8 mouse cellular contexts compared by ENCODE assay signal in the genomic region with DNA sequence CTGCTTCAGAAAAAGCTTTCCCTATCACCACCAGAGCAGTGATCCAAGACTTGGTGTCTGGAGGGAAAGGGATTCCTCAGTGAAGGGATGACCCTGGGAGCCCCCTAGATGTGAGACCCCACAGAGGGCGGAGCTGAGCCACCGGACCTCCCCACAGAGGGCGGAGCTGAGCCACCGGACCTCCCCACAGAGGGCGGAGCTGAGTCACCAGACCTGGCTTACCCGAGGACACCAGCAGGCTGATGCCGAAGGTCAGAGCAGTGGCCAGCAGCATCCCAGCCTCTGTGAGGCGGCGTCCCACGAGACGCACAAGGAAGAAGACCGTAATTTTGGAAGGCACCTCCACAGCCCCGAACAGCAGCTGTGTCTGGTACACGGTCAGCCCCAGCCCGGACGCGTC. TPM values are rescaled to one million over a fixed set of nuclear protein-coding genes. Genes with fewer than 3 reads are reported as not detected.
DNase-seq lines count a peak whose midpoint lies in the region; ATAC-seq lines count a peak whose summit lies in the region.

No protein-coding gene starts in this region.

- DNase-seq in lung, postnatal 36 days = no peak
- DNase-seq in layer of hippocampus, adult 8-10 months (ENCODE audit: low spot score in 2 of 2) = no peak
- DNase-seq in right cerebral cortex, adult 2 months (ENCODE audit: low spot score in 2 of 2) = no peak
- DNase-seq in thymus, postnatal 14 days = no peak

- H3K36me3 ChIP-seq in lung, embryonic 16.5 days (ENCODE audit: control insufficient read depth, insufficient read depth, low read length) = no peaks in the 10 kb centered on the region
- H3K36me3 ChIP-seq in forebrain, embryonic 13.5 days (ENCODE audit: poor library complexity, severe bottlenecking) = no peaks in the 10 kb centered on the region
- H3K36me3 ChIP-seq in kidney, embryonic 16.5 days (ENCODE audit: insufficient read depth, low read length) = no peaks in the 10 kb centered on the region
- H3K36me3 ChIP-seq in midbrain, embryonic 15.5 days (replicated peaks) = no peaks in the 10 kb centered on the region

- WGBS in lung, embryonic 16.5 days = 8% methylated on average over 17 of the region's 17 CpGs
- WGBS in forebrain, embryonic 13.5 days = 2% methylated on average over 17 of the region's 17 CpGs
- 3% methylated on average over 17 of the region's 17 CpGs for WGBS in kidney, embryonic 16.5 days
- 4% methylated on average over 17 of the region's 17 CpGs for WGBS in midbrain, embryonic 15.5 days

- peak; percentile 53 for ATAC-seq in lung, embryonic 16.5 days (ENCODE audit: low read depth)
- ATAC-seq in forebrain, embryonic 13.5 days = no peak
- ATAC-seq in kidney, embryonic 16.5 days (ENCODE audit: low FRiP score, low TSS enrichment) = peak; percentile 43
- ATAC-seq in midbrain, embryonic 15.5 days (replicated peaks) = 0 out of 2 replicates have a peak, but pooled peaks have one; percentile 6

- peak overlapping the region; percentile 48 for H3K4me2 ChIP-seq in lung, embryonic 16.5 days (ENCODE audit: low read depth, low read length)
- H3K4me2 ChIP-seq in forebrain, embryonic 13.5 days = peak overlapping the region; percentile 50
- H3K4me2 ChIP-seq in kidney, embryonic 16.5 days (replicated peaks; ENCODE audit: low read depth, low read length) = peak overlapping the region; percentile 46
- H3K4me2 ChIP-seq in midbrain, embryonic 15.5 days = peak overlapping the region; percentile 22

- H3K27me3 ChIP-seq in lung, embryonic 16.5 days (ENCODE audit: control insufficient read depth, insufficient read depth, low read depth, low read length) = peaks cover 2% of the 10 kb centered on the region; the same call in 1 of the 2 replicates
- peaks cover 16% of the 10 kb centered on the region for H3K27me3 ChIP-seq in forebrain, embryonic 13.5 days
- H3K27me3 ChIP-seq in kidney, embryonic 16.5 days (ENCODE audit: insufficient read depth, low read length) = peaks cover 10% of the 10 kb centered on the region
- no peaks in the 10 kb centered on the region for H3K27me3 ChIP-seq in midbrain, embryonic 15.5 days (replicated peaks)

- H3K4me3 ChIP-seq in lung, embryonic 16.5 days (ENCODE audit: low read length) = peak overlapping the region; percentile 9; the same call in 1 of the 2 replicates
- peak overlapping the region; percentile 22 for H3K4me3 ChIP-seq in forebrain, embryonic 13.5 days
- peak overlapping the region; percentile 29 for H3K4me3 ChIP-seq in kidney, embryonic 16.5 days (ENCODE audit: low read length)
- no peak overlapping the region for H3K4me3 ChIP-seq in midbrain, embryonic 15.5 days

- no peak overlapping the region for H3K27ac ChIP-seq in lung, embryonic 16.5 days (ENCODE audit: low read length)
- H3K27ac ChIP-seq in forebrain, embryonic 13.5 days = no peak overlapping the region
- no peak overlapping the region for H3K27ac ChIP-seq in kidney, embryonic 16.5 days (ENCODE audit: low read length)
- no peak overlapping the region for H3K27ac ChIP-seq in midbrain, embryonic 15.5 days

- H3K9ac ChIP-seq in lung, embryonic 16.5 days (ENCODE audit: low read length) = no peak overlapping the region
- no peak overlapping the region for H3K9ac ChIP-seq in forebrain, embryonic 13.5 days
- peak overlapping the region; percentile 51 for H3K9ac ChIP-seq in kidney, embryonic 16.5 days (replicated peaks; ENCODE audit: low read length)
- H3K9ac ChIP-seq in midbrain, embryonic 15.5 days = no peak overlapping the region

- H3K9me3 ChIP-seq in lung, embryonic 16.5 days (ENCODE audit: control insufficient read depth, low read length) = no peaks in the 10 kb centered on the region
- H3K9me3 ChIP-seq in forebrain, embryonic 13.5 days (replicated peaks) = no peaks in the 10 kb centered on the region
- no peaks in the 10 kb centered on the region for H3K9me3 ChIP-seq in kidney, embryonic 16.5 days (ENCODE audit: low read length)
- H3K9me3 ChIP-seq in midbrain, embryonic 15.5 days = no peaks in the 10 kb centered on the region

- H3K4me1 ChIP-seq in lung, embryonic 16.5 days (replicated peaks; ENCODE audit: control insufficient read depth, insufficient read depth, low read length) = peaks cover 8% of the 10 kb centered on the region
- H3K4me1 ChIP-seq in forebrain, embryonic 13.5 days = peaks cover 18% of the 10 kb centered on the region; the same call in 1 of the 2 replicates
- peaks cover 6% of the 10 kb centered on the region; the same call in 1 of the 2 replicates for H3K4me1 ChIP-seq in kidney, embryonic 16.5 days (ENCODE audit: insufficient read depth, low read length)
- 0 out of 2 replicates have a peak, but pooled peaks cover 9% of the 10 kb centered on the region for H3K4me1 ChIP-seq in midbrain, embryonic 15.5 days

RNA-seq across cellular contexts. Expression of a gene that starts 4.6 kb away (rescaled TPM):
- polyA plus RNA-seq in lung, embryonic 16.5 days (2015; fragmentation: Nextera tagmentation; extraction: Ambion mirVana) = 0.28 TPM in 1 of 2 replicates, not detected in the other
- 0.13 TPM in 1 of 2 replicates, not detected in the other for polyA plus RNA-seq in forebrain, embryonic 13.5 days (2015; fragmentation: Nextera tagmentation; extraction: Ambion mirVana)
- 0.15 and 0.32 TPM in 2 replicates for polyA plus RNA-seq in kidney, embryonic 16.5 days (2015; fragmentation: Nextera tagmentation; extraction: Ambion mirVana)
- not detected in 2 replicates for polyA plus RNA-seq in midbrain, embryonic 15.5 days (2015; fragmentation: Nextera tagmentation; extraction: Ambion mirVana)
- total RNA-seq in layer of hippocampus, adult 8-10 months (2022) = 1 to 10 TPM in 1 of 4 experiments, under 1 TPM in 3; 0.23 to 1.2 (median 0.84) TPM

RNA-seq across cellular contexts. Expression of a gene that starts 4.9 kb away (rescaled TPM):
- 3.3 and 8.2 TPM in 2 replicates for polyA plus RNA-seq in lung, embryonic 16.5 days (2015; fragmentation: Nextera tagmentation; extraction: Ambion mirVana)
- 0.75 and 0.89 TPM in 2 replicates for polyA plus RNA-seq in forebrain, embryonic 13.5 days (2015; fragmentation: Nextera tagmentation; extraction: Ambion mirVana)
- 0.54 and 0.68 TPM in 2 replicates for polyA plus RNA-seq in kidney, embryonic 16.5 days (2015; fragmentation: Nextera tagmentation; extraction: Ambion mirVana)
- 2.0 and 3.0 TPM in 2 replicates for polyA plus RNA-seq in midbrain, embryonic 15.5 days (2015; fragmentation: Nextera tagmentation; extraction: Ambion mirVana)
- 1 to 10 TPM; 3.9 to 7.1 (median 4.2) TPM for total RNA-seq in layer of hippocampus, adult 8-10 months (2022)

RNA-seq across cellular contexts. Expression of a gene that starts 50.1 kb away (rescaled TPM):
- polyA plus RNA-seq in lung, embryonic 16.5 days (2015; fragmentation: Nextera tagmentation; extraction: Ambion mirVana) = 6.0 and 7.0 TPM in 2 replicates
- polyA plus RNA-seq in forebrain, embryonic 13.5 days (2015; fragmentation: Nextera tagmentation; extraction: Ambion mirVana) = 7.2 and 11.0 TPM in 2 replicates
- polyA plus RNA-seq in kidney, embryonic 16.5 days (2015; fragmentation: Nextera tagmentation; extraction: Ambion mirVana) = 5.0 and 6.1 TPM in 2 replicates
- polyA plus RNA-seq in midbrain, embryonic 15.5 days (2015; fragmentation: Nextera tagmentation; extraction: Ambion mirVana) = 18.7 and 21.8 TPM in 2 replicates
- total RNA-seq in layer of hippocampus, adult 8-10 months (2022) = 10 to 100 TPM; 58.6 to 65.2 (median 62.2) TPM

RNA-seq across cellular contexts. Expression of a gene that starts 53.8 kb away (rescaled TPM):
- 0.03 and 0.05 TPM in 2 replicates for polyA plus RNA-seq in lung, embryonic 16.5 days (2015; fragmentation: Nextera tagmentation; extraction: Ambion mirVana)
- polyA plus RNA-seq in forebrain, embryonic 13.5 days (2015; fragmentation: Nextera tagmentation; extraction: Ambion mirVana) = 3.7 and 4.1 TPM in 2 replicates
- polyA plus RNA-seq in kidney, embryonic 16.5 days (2015; fragmentation: Nextera tagmentation; extraction: Ambion mirVana) = 0.15 and 0.23 TPM in 2 replicates
- 8.7 and 9.0 TPM in 2 replicates for polyA plus RNA-seq in midbrain, embryonic 15.5 days (2015; fragmentation: Nextera tagmentation; extraction: Ambion mirVana)
- total RNA-seq in layer of hippocampus, adult 8-10 months (2022) = 100 to 1,000 TPM; 101 to 124 (median 111) TPM
